Mouse (Mus musculus): ENCODE results near the gene Ankrd35.
"Not testable (repeated sequence)": the region's sequence is repeated elsewhere in the genome, so short reads cannot be mapped to it uniquely, and the experiment has no call there.

Ankrd35 gene

DNA sequence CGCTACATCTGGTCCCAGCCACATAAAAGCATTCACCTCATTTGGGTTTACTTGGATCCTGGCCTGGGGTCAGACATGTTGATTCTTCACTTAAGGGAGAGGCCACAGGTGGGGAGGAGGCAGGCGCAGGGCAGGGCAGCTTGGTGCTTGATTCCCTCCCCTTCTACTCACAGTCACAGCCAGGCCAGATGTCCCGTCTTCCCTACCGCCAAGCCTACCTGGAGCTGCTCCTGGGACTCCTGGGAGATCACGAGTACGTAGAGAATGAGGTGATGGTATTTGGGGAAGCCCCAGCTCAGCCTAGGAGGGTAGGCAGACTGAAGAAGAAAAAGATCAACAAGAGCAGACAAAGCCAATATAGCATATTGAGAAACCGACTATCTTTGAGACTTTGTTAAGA, 37.1 kb downstream of the Ankrd35 start:
- DNase-seq (ENCODE audit: low spot score), result no peak

DNA sequence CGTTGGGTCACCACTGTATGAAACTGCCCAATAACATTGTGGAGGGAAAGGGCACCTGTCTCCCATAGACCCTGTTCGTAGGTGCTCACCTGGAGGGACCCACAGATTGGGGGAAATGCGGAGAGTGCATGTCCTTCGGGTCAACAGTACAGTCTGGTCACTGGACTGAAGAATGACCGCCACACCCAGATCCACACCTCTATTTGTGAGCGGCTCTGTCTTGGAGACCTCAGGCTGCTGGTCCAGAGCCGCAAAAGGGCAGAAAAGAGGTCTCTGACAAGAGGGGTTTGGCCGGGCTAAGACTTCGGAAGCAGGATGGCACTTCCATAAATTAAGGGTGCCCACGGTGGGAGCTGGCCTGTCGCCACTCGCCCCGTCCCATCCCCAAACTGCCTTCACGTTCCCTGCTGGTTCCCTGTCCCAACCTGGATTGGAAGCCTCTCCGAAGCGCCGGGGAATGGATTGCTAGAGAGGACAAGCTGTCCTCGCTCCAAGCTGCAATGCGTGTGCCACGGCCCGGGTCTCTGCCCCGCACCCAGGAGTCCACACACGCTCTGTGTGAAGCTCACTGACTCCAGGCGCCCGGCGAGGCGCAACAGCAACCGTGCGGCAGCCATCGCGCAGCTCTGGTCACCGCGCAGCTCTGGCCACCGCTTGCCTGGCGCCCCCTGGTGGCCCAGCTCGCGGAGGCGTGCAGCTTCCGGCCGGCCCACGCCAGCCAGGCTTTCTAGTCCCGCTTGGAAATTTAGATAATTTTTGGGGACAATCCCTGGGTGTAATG, 38.2 kb downstream of the Ankrd35 start, which contains the start of gene Nudt17:
TSS of gene Nudt17 (minus strand) at position 660 of the 781 bp plus-strand sequence.
- peak; percentile 50 for DNase-seq (ENCODE audit: low spot score)

DNA sequence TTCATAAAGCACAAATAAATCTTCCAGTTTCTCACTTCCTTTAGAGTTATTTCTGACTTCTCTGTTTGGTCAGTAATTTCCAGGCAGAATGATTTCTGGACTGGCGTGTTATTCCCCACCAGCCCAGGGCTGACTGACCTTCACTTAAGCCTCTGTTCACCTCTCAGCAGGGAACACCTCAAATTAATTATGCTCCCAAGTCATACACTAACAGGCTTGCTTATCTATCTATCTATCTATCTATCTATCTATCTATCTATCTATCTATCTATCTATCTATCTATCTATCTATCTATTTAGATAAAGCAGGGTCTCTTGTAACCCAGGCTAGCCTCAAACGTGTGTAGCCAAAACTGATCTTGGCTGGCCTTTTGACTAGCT, 38.7 kb downstream of the Ankrd35 start:
- no peak for DNase-seq (ENCODE audit: low spot score)

DNA sequence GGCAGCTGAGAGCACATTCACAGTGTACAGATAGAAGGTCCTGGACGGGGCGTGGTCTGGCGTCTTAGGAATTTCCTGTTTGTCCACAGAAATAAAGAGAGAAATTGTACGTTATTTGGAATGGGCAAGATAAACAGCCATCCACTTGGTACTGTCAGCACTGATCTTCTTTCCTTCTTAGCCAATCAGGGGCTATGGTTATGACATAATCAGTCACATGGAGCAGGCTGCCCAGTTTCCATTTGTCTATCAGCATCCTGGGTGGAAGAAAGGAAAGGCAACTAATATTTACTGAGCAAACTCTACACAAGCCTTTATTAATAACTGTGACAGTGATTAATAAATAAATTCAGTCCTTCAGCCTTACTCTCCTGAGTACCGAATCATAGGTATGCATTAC, 44.4 kb downstream of the Ankrd35 start:
- DNase-seq (ENCODE audit: low spot score), result no peak

DNA sequence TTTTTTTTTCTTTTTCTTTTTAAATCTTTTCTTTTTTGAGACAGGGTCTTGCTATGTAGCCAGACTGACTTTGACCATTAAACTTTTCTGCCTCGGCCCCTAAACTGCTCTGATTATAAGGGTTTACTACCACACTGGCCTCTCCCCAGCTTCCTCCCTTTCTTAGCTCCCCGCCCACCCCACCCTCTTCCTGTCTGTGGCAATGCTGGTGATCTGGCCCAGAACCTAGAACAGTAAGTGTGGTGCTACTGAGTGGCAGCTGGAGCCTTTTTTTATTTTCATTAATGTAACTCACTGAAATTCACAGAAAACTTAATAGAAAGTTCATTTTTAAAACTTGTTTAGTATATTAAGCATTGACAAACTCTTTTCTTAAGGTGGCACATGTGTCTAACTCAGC, 45.9 kb downstream of the Ankrd35 start:
- DNase-seq (ENCODE audit: low spot score), result no peak

DNA sequence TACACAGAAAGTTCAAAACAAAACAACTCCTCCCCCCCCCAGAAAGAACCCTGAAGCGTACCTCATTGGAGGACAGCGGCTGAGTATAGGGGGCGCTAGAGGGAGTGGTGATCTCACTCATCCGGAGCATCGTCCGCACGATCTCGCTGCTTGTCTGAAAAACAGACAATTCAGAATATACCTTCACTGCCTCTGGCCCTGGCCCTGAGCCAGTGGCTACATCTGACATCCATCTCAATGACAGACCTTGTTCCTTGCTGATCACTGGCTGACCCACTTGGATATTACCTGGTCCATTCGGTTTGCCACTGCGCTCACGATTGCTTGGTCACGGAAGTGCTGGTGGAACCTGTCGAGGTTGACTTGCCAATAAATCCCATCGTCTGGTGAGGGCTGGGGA, 49.2 kb downstream of the Ankrd35 start:
- no peak for DNase-seq (ENCODE audit: low spot score)

DNA sequence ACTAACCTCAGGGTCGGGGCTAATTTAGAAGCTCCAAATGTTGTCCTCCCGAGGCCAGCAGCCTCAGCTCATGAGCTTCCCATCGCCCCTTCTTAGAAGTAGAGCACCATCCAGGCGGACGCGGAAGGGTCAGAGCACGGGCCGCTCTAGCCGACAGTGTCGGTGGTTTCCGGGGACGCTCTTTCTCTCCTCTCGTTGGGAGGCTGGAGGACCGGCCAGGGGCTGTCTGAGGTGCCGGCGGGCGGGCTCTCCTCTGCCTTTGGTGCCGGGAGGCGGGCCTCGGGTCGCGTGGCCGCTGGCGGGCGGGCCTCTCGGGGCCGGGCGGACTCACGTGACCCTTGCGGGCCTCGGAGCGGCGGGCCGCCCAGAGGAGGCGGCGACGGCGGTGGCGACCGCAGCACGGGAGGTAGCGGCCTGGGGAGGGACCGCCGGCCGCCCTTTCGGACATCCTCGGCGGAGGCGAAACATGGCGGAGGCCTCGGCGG, 57.5 kb downstream of the Ankrd35 start, which contains the start of the genes Polr3c and Rnf115:
TSS of gene Polr3c (minus strand) at position 286 of the 485 bp plus-strand sequence.
TSS of gene Rnf115 (plus strand) at position 322 of the 485 bp plus-strand sequence.
- peak; percentile 97 for DNase-seq (ENCODE audit: low spot score)

DNA sequence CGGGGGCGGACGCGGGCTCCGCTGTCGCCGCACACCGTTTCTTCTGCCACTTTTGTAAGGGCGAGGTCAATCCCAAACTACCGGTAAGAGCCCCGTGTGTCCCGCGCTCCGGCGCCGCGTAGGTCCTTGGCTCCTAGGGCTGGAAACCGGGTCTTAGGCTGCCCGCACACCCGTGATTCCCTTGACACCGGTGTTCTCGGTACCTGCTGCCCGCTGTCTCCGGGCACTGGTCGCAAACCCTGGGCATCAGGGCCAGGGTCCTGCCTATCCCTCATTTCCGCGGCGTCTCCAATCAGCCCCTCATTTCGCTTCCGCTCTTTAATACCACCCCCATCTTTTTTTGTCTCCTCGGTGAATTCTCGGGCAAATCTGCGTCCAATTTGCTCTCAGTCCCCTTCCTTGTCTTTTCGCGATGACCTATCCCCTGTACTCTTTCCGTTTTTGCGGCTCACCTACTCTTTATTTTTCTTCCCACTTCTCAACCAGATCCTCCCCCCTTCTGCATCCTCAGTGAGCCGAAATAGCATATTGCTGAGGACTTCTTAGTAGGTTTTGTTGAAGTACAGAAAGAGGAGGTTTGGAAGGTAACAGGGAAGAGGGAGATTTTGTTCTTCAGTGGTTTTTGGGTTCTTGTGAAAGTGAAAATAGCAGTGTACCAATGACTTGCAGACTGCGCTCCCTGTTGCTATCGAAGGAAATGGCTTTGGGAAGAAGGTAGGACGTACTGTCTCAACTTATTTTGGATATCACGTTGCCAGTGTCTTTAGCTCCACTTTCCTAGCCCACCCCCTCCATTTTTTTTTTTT, 58.1 kb downstream of the Ankrd35 start:
- DNase-seq (ENCODE audit: low spot score), result no peak

DNA sequence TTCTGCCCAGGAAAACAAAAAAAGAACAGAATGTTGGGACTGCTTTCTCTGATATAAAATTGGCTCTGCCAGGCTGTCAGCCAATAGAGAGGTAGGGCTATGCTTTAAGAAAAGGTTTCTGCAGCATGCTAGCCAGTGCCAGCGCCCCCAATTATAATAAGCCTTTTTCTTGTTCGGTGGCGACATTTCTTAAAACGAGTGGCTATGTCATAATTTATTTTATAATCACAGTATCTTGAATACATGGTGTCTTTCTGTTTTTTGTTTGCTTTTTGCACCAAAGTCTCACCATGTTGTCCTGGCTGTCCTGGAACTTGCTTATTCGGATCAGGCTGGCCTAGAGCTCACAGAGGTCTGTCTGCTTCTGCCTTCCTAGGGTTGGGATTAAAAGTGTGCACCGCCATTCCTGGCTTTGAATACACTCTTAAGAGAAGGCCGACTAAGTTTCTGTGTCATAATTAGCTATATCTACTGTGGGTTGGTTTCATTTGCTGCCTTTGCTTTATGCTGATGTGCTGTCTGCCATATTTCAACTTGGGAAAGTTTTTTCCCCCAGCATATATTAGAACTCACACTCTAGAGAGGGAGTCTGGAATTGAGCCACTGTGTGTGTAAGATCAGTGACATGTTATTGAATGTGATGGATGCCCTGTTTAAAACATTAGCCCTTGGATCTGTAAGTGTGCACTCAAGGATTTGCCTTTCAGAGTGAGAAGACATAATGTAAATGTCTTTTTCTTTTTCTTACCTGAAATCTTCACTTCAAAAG, 58.9 kb downstream of the Ankrd35 start:
- DNase-seq (ENCODE audit: low spot score), result no peak

DNA sequence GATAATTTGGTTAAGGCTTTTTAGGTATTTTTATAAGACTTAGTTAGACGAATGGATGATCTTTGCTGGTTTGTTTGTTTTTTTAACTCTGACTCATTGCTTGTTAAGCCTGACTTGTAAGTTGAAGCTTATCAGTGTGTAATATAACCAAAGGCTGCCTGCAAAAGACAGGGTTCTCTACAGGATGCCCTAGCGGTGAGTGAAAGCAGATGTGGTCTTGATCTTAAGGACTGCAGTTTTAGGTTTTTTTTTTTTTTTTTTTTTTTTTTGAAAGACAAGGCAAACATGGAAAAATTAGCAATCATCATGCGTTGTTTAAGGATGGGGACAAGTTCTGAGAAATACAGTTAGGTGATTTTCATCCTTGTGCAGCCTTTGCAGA, 59.5 kb downstream of the Ankrd35 start:
- DNase-seq (ENCODE audit: low spot score), result no peak

DNA sequence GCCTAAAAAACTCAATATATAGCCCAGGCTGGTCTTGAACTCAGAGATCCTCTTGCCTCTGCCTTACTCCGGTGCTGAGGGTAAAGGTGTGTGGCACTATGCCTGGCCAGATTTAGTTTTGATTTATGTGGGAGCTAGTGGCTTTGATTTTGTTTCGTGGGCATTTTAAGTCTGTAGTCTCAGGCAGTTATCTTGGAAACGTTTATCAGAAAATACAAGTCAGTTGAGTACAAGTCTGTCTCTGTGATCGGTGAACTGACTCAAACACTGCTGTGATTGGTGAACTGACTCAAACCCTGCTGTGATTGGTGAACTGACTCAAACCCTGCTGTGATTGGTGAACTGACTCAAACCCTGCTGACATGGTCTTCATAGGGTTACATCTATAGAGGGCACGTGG, 60.9 kb downstream of the Ankrd35 start:
- no peak for DNase-seq (ENCODE audit: low spot score)

DNA sequence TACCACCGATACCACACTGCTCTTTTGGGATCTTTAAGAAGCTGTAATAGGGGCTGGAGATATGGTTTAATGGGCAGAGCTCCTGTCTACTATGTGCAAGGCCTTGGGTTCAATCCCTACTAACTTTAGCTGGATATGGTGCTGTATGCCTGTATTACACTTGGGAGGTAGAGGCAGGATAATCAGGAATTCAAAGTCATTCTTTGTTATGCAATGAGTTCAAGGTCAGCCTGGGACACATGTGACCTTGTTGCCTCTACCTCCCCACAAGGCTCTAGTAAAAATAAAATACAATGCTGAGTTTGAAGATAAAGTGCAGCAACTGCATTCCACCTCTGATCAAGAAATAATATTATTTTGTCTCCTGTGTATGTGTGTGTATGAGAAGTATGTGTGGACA, 64.1 kb downstream of the Ankrd35 start:
- no peak for DNase-seq (ENCODE audit: low spot score)

DNA sequence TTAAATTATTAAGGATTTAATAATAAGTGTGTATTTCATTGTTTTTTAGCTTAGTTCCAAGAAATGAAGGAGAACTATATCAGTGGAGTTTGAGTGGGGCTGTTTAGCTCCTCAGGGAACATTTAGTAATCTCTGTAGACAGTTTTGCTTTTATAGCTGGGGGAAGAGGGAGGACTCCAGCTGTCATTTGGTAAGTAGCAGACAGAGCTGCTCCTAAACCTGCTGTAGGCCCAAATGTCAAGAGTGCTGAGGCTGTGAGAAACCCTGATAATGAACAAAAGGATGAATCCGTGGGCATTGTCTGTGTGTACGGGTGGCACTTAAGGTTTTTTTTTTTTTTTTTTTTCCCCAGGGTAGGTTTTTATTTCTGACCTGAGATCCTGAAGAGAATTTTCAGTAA, 65.3 kb downstream of the Ankrd35 start:
- DNase-seq (ENCODE audit: low spot score), result no peak

DNA sequence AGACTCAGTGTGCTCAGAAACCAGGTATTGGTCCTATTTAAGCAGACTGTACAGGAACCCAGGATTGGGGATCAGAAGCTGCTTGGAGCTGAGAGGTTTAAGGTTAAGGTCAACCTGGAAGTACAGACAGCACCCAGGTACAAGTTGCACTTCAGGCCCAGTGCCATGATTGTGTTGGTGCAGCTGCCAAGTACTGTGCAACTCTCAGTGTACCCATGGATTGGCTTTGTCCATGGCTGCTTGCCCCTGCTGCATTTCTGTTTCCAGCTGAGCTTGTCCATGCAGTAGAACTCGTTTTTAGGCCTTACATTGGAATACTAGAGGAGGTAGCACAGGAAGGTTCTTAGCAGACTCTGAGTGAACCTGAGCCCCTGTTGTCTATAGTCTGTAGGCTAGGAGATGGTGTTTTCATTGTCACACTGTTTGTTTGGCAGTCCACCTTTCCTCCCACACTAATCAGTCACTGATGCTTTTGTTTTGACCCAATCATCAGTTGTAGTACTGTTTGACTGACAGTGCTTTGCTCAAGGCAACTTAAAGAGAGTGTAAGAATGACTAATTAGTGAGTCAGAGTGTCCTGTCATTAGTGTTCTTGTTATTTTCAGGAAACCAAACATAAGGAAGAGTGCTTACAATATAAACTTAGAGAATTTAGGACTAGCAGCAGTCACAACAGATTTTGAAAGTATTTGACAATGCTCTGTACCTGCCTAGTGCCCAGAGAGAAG, 67.2 kb downstream of the Ankrd35 start:
- DNase-seq (ENCODE audit: low spot score), result no peak

DNA sequence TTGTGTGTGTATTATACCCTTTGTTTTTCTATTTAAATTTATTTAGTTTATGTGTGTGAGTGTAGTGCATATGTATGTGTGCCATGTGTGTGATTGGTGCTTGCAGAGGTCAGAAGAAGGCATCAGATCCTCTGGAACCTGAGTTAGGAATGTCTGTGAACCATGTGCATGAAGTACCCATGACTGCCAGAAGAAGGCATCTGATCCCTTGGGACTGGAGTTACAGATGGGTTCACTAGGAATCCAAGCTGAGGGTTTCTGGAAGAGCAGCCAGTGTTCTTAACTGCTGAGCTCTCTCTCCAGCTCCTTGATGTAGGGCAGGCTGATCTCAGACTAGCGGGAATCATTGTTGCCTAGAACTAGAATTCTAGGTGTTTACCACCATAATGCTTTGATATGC, 68.1 kb downstream of the Ankrd35 start:
- no peak for DNase-seq (ENCODE audit: low spot score)

DNA sequence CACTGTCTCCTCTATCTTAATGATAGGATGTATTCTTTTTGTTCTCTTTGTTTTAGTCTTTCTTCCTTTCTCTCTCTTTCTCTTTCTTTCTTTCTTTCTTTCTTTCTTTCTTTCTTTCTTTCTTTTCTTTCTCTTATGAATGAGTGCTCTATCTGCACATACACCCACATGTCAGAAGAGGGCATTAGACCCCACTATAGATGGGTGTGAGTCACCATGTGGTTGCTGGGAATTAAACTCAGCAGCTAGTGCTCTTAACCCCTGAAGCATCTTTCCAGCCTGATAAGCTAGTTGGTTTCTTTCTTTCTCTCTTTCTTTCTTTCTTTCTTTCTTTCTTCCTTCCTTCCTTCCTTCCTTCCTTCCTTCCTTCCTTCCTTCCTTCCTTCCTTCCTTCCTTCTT, 70.3 kb downstream of the Ankrd35 start:
- not testable (repeated sequence) for DNase-seq (ENCODE audit: low spot score)

Data from ovary, adult 18-20 months (tissue).